Mouse (Mus musculus): ENCODE measurements around the gene Phf20. TPM values are rescaled to one million over a fixed set of nuclear protein-coding genes. Genes with fewer than 3 reads are reported as not detected.
"Not testable (repeated sequence)": the region's sequence is repeated elsewhere in the genome, so short reads cannot be mapped to it uniquely, and the experiment has no call there.

The Phf20 gene
- polyA plus RNA-seq, 1 experiment from 2014 or later: 88.3 TPM

GRCm38 (mm10) chr2:156234016-156234415, 37.8 kb downstream of the Phf20 start:
- H3K36me3 ChIP-seq (replicated peaks; ENCODE audit: control insufficient read depth, insufficient read depth, low read depth, low read length); H3K9ac ChIP-seq (replicated peaks; ENCODE audit: low read length); ATAC-seq (replicated peaks; ENCODE audit: insufficient number of reproducible peaks, low FRiP score, low TSS enrichment, low read depth); H3K27me3 ChIP-seq (ENCODE audit: control insufficient read depth, insufficient read depth, low read length); H3K4me2 ChIP-seq (ENCODE audit: low read depth, low read length); H3K4me3 ChIP-seq (ENCODE audit: low read depth, low read length); H3K9me3 ChIP-seq (replicated peaks; ENCODE audit: control insufficient read depth, low read length); H3K27ac ChIP-seq (replicated peaks; ENCODE audit: low read depth, low read length); H3K4me1 ChIP-seq (ENCODE audit: control insufficient read depth, insufficient read depth, low read length): not testable (repeated sequence)
- DNase-seq (ENCODE audit: low spot score): peak; percentile 73
- WGBS: 38% methylated on average over 2 of the region's 2 CpGs

- no peak overlapping the region for H3K4me2 ChIP-seq (ENCODE audit: low read depth, low read length)
- peaks cover 5% of the 10 kb centered on the region; the same call in 1 of the 2 replicates for H3K4me1 ChIP-seq (ENCODE audit: control insufficient read depth, insufficient read depth, low read length)
- ATAC-seq (replicated peaks; ENCODE audit: insufficient number of reproducible peaks, low FRiP score, low TSS enrichment, low read depth): no peak
- H3K4me3 ChIP-seq (ENCODE audit: low read depth, low read length): no peak overlapping the region
- H3K36me3 ChIP-seq (replicated peaks; ENCODE audit: control insufficient read depth, insufficient read depth, low read depth, low read length): no peaks in the 10 kb centered on the region; the same call in 1 of the 2 replicates
- no peak overlapping the region for H3K27ac ChIP-seq (replicated peaks; ENCODE audit: low read depth, low read length)
- H3K9me3 ChIP-seq (replicated peaks; ENCODE audit: control insufficient read depth, low read length): no peaks in the 10 kb centered on the region
- DNase-seq (ENCODE audit: low spot score): no peak
- no peaks in the 10 kb centered on the region for H3K27me3 ChIP-seq (ENCODE audit: control insufficient read depth, insufficient read depth, low read length)
- no peak overlapping the region for H3K9ac ChIP-seq (replicated peaks; ENCODE audit: low read length)
- whole genome bisulfite sequencing: 86% methylated on average over 4 of the region's 4 CpGs
Observed at GRCm38 (mm10) chr2:156235847-156236246, 39.6 kb downstream of the Phf20 start.

GRCm38 (mm10) chr2:156241662-156242061, 45.4 kb downstream of the Phf20 start:
- no peak overlapping the region for H3K4me3 ChIP-seq (ENCODE audit: low read depth, low read length)
- no peak overlapping the region for H3K9ac ChIP-seq (replicated peaks; ENCODE audit: low read length)
- no peaks in the 10 kb centered on the region for H3K36me3 ChIP-seq (replicated peaks; ENCODE audit: control insufficient read depth, insufficient read depth, low read depth, low read length)
- no peak overlapping the region for H3K4me2 ChIP-seq (ENCODE audit: low read depth, low read length)
- WGBS: 97% methylated on average over 2 of the region's 2 CpGs
- no peak for DNase-seq (ENCODE audit: low spot score)
- ATAC-seq (replicated peaks; ENCODE audit: insufficient number of reproducible peaks, low FRiP score, low TSS enrichment, low read depth): no peak
- no peak overlapping the region for H3K27ac ChIP-seq (replicated peaks; ENCODE audit: low read depth, low read length)
- no peaks in the 10 kb centered on the region for H3K4me1 ChIP-seq (ENCODE audit: control insufficient read depth, insufficient read depth, low read length)
- H3K27me3 ChIP-seq (ENCODE audit: control insufficient read depth, insufficient read depth, low read length): no peaks in the 10 kb centered on the region
- no peaks in the 10 kb centered on the region for H3K9me3 ChIP-seq (replicated peaks; ENCODE audit: control insufficient read depth, low read length)

GRCm38 (mm10) chr2:156243011-156243410, 46.7 kb downstream of the Phf20 start:
- Histone ChIP-seq H3K4me2 (ENCODE audit: low read depth, low read length) (no peak overlapping the region), H3K36me3 (replicated peaks; ENCODE audit: control insufficient read depth, insufficient read depth, low read depth, low read length) (no peaks in the 10 kb centered on the region)

GRCm38 (mm10) chr2:156247599-156247998, 51.3 kb downstream of the Phf20 start:
- H3K4me2 ChIP-seq (ENCODE audit: low read depth, low read length): no peak overlapping the region
- no peak overlapping the region for H3K4me3 ChIP-seq (ENCODE audit: low read depth, low read length)
- no peak overlapping the region for H3K9ac ChIP-seq (replicated peaks; ENCODE audit: low read length)
- no peak for ATAC-seq (replicated peaks; ENCODE audit: insufficient number of reproducible peaks, low FRiP score, low TSS enrichment, low read depth)
- H3K36me3 ChIP-seq (replicated peaks; ENCODE audit: control insufficient read depth, insufficient read depth, low read depth, low read length): peaks cover 5% of the 10 kb centered on the region; the same call in 1 of the 2 replicates
- no peaks in the 10 kb centered on the region for H3K9me3 ChIP-seq (replicated peaks; ENCODE audit: control insufficient read depth, low read length)
- no peaks in the 10 kb centered on the region for H3K27me3 ChIP-seq (ENCODE audit: control insufficient read depth, insufficient read depth, low read length)
- H3K27ac ChIP-seq (replicated peaks; ENCODE audit: low read depth, low read length): no peak overlapping the region
- no peak for DNase-seq (ENCODE audit: low spot score)
- no peaks in the 10 kb centered on the region for H3K4me1 ChIP-seq (ENCODE audit: control insufficient read depth, insufficient read depth, low read length)

More at GRCm38 (mm10) chr2:156243011-156243410, 46.7 kb downstream of the Phf20 start:
- no peaks in the 10 kb centered on the region for H3K27me3 ChIP-seq (ENCODE audit: control insufficient read depth, insufficient read depth, low read length)
- ATAC-seq (replicated peaks; ENCODE audit: insufficient number of reproducible peaks, low FRiP score, low TSS enrichment, low read depth) (no peak), DNase-seq (ENCODE audit: low spot score) (no peak)
- no peak overlapping the region for H3K9ac ChIP-seq (replicated peaks; ENCODE audit: low read length)
- 95% methylated on average over 8 of the region's 8 CpGs for WGBS
- no peak overlapping the region for H3K4me3 ChIP-seq (ENCODE audit: low read depth, low read length)
- H3K4me1 ChIP-seq (ENCODE audit: control insufficient read depth, insufficient read depth, low read length): no peaks in the 10 kb centered on the region
- no peak overlapping the region for H3K27ac ChIP-seq (replicated peaks; ENCODE audit: low read depth, low read length)
- H3K9me3 ChIP-seq (replicated peaks; ENCODE audit: control insufficient read depth, low read length): no peaks in the 10 kb centered on the region

GRCm38 (mm10) chr2:156250761-156251160, 54.5 kb downstream of the Phf20 start:
- Histone ChIP-seq H3K4me1 (ENCODE audit: control insufficient read depth, insufficient read depth, low read length) (no peaks in the 10 kb centered on the region), H3K36me3 (replicated peaks; ENCODE audit: control insufficient read depth, insufficient read depth, low read depth, low read length) (peaks cover 8% of the 10 kb centered on the region), H3K27ac (replicated peaks; ENCODE audit: low read depth, low read length) (no peak overlapping the region), H3K4me3 (ENCODE audit: low read depth, low read length) (no peak overlapping the region), H3K9ac (replicated peaks; ENCODE audit: low read length) (no peak overlapping the region), H3K27me3 (ENCODE audit: control insufficient read depth, insufficient read depth, low read length) (no peaks in the 10 kb centered on the region), H3K9me3 (replicated peaks; ENCODE audit: control insufficient read depth, low read length) (no peaks in the 10 kb centered on the region), H3K4me2 (ENCODE audit: low read depth, low read length) (no peak overlapping the region)
- ATAC-seq (replicated peaks; ENCODE audit: insufficient number of reproducible peaks, low FRiP score, low TSS enrichment, low read depth) (no peak), DNase-seq (ENCODE audit: low spot score) (no peak)

GRCm38 (mm10) chr2:156251291-156251690, 55.0 kb downstream of the Phf20 start:
- Histone ChIP-seq H3K4me2 (ENCODE audit: low read depth, low read length) (no peak overlapping the region), H3K36me3 (replicated peaks; ENCODE audit: control insufficient read depth, insufficient read depth, low read depth, low read length) (peaks cover 8% of the 10 kb centered on the region), H3K9ac (replicated peaks; ENCODE audit: low read length) (no peak overlapping the region), H3K9me3 (replicated peaks; ENCODE audit: control insufficient read depth, low read length) (no peaks in the 10 kb centered on the region), H3K4me1 (ENCODE audit: control insufficient read depth, insufficient read depth, low read length) (no peaks in the 10 kb centered on the region), H3K4me3 (ENCODE audit: low read depth, low read length) (no peak overlapping the region), H3K27ac (replicated peaks; ENCODE audit: low read depth, low read length) (no peak overlapping the region), H3K27me3 (ENCODE audit: control insufficient read depth, insufficient read depth, low read length) (no peaks in the 10 kb centered on the region)
- DNase-seq (ENCODE audit: low spot score) (no peak), ATAC-seq (replicated peaks; ENCODE audit: insufficient number of reproducible peaks, low FRiP score, low TSS enrichment, low read depth) (no peak)
- WGBS: 76% methylated on average over 1 of the region's 1 CpGs

- H3K36me3 ChIP-seq (replicated peaks; ENCODE audit: control insufficient read depth, insufficient read depth, low read depth, low read length): peaks cover 8% of the 10 kb centered on the region
- ATAC-seq (replicated peaks; ENCODE audit: insufficient number of reproducible peaks, low FRiP score, low TSS enrichment, low read depth) (no peak), DNase-seq (ENCODE audit: low spot score) (peak; percentile 16)
- no peak overlapping the region for H3K9ac ChIP-seq (replicated peaks; ENCODE audit: low read length)
- WGBS: 31% methylated on average over 2 of the region's 2 CpGs
- no peak overlapping the region for H3K4me2 ChIP-seq (ENCODE audit: low read depth, low read length)
- no peaks in the 10 kb centered on the region for H3K4me1 ChIP-seq (ENCODE audit: control insufficient read depth, insufficient read depth, low read length)
- no peak overlapping the region for H3K4me3 ChIP-seq (ENCODE audit: low read depth, low read length)
- H3K27me3 ChIP-seq (ENCODE audit: control insufficient read depth, insufficient read depth, low read length): no peaks in the 10 kb centered on the region
- no peak overlapping the region for H3K27ac ChIP-seq (replicated peaks; ENCODE audit: low read depth, low read length)
- H3K9me3 ChIP-seq (replicated peaks; ENCODE audit: control insufficient read depth, low read length): no peaks in the 10 kb centered on the region
Observed at GRCm38 (mm10) chr2:156257051-156257450, 60.8 kb downstream of the Phf20 start.

Data from embryonic facial prominence, embryonic 11.5 days (tissue).